Mouse (Mus musculus): ENCODE measurements around the gene Zxdb. TPM values are rescaled to one million over a fixed set of nuclear protein-coding genes. Genes with fewer than 3 reads are reported as not detected.

Gene Zxdb
- 10 to 100 TPM in 1 of 2 experiments, 1 to 10 TPM in 1; 5.2 to 10.3 TPM for polyA plus RNA-seq (2017; shearing (Covaris generic))

GRCm38 (mm10) chrX:94724192-94724971 lies at the start of gene Zxdb:
Gene Zxdb, plus strand, starts transcription at chrX:94724569.

Other genes with a start within 250 kb of the Zxdb start
- 1 to 10 TPM; 2.9 to 9.3 TPM for gene Maged1, start 182.4 kb upstream of the Zxdb start, polyA plus RNA-seq (2017; shearing (Covaris generic))
- under 1 TPM in 1 of 2 experiments, not detected in 1; 0.31 TPM for gene Gspt2, start 88.5 kb upstream of the Zxdb start, polyA plus RNA-seq (2017; shearing (Covaris generic))